Mouse (Mus musculus) stomach, embryonic 16.5 days (tissue): ENCODE measurements around the gene Egflam. TPM values are rescaled to one million over a fixed set of nuclear protein-coding genes. Genes with fewer than 3 reads are reported as not detected.

Experiments used
- ATAC-seq: fragments of 200-750 bp; cut with Nextera tagmentation; 2 replicates; pipeline ENCODE4 v1.8.0; 2017; ENCODE audit warnings: moderate number of reproducible peaks, moderate TSS enrichment; ENCODE audit not compliant: insufficient read depth, low FRiP score
- H3K27ac ChIP-seq: fragments of 300-500 bp; sonication (generic); 2 replicates; pipeline ENCODE4 v1.5.1; 2014; ENCODE audit warnings: low read length
- H3K27me3 ChIP-seq: fragments of 300-500 bp; sonication (generic); 2 replicates; pipeline ENCODE4 v1.6.1; 2014; ENCODE audit warnings: low read length, control low read depth, mixed read lengths; ENCODE audit not compliant: control insufficient read depth, insufficient read depth
- H3K36me3 ChIP-seq: fragments of 300-500 bp; sonication (generic); 2 replicates; pipeline ENCODE4 v1.6.1; 2014; ENCODE audit warnings: low read length; ENCODE audit not compliant: control insufficient read depth, insufficient read depth
- H3K4me1 ChIP-seq: fragments of 300-500 bp; sonication (generic); 2 replicates; pipeline ENCODE4 v1.6.1; 2014; ENCODE audit warnings: low read length, control low read depth, mixed read lengths; ENCODE audit not compliant: control insufficient read depth, insufficient read depth
- H3K4me2 ChIP-seq: fragments of 300-500 bp; sonication (generic); 2 replicates; pipeline ENCODE4 v1.6.1; 2014; ENCODE audit warnings: low read depth, low read length, mixed read lengths
- H3K4me3 ChIP-seq: fragments of 300-500 bp; sonication (generic); replicated peaks from 2 replicates; pipeline ENCODE4 v1.5.1; 2014; ENCODE audit warnings: mild to moderate bottlenecking, low read length
- H3K9ac ChIP-seq: fragments of 300-500 bp; sonication (generic); 2 replicates; pipeline ENCODE4 v1.6.1; 2014; ENCODE audit warnings: low read length
- H3K9me3 ChIP-seq: fragments of 300-500 bp; sonication (generic); replicated peaks from 2 replicates; pipeline ENCODE4 v1.6.1; 2016; ENCODE audit warnings: low read length, control low read depth; ENCODE audit not compliant: control insufficient read depth
- WGBS: fragments of 180-500 bp; shearing (Covaris S2); extraction: QIAGEN DNeasy Blood & Tissue Kit; methylation state at CpG from one replicate; pipeline ENCODE4 v1.1.7; 2014; 5-methylcytosine and 5-hydroxymethylcytosine counted together
- polyA plus RNA-seq: library from polyadenylated mRNA; unstranded; fragments of >200 nt; fragmentation: Nextera tagmentation; extraction: Ambion mirVana; gene quantifications from 2 replicates; pipeline ENCODE4 v1.2.1, GENCODE M21; 2015

The Egflam gene
- polyA plus RNA-seq, 1 experiment from 2014 or later: 25.4 TPM

GRCm38 (mm10) chr15:7242161-7242850 lies 155.9 kb downstream of the Egflam start:
- 78% methylated on average over 15 of the region's 15 CpGs for WGBS
- Histone ChIP-seq H3K4me2 (no peak overlapping the region), H3K27ac (no peak overlapping the region), H3K27me3 (no peaks in the 10 kb centered on the region), H3K9me3 (no peaks in the 10 kb centered on the region), H3K36me3 (no peaks in the 10 kb centered on the region), H3K9ac (no peak overlapping the region), H3K4me1 (no peaks in the 10 kb centered on the region), H3K4me3 (no peak overlapping the region)
- ATAC-seq: no peak

GRCm38 (mm10) chr15:7240950-7241349 lies 157.2 kb downstream of the Egflam start:
- Histone ChIP-seq H3K9ac (no peak overlapping the region), H3K27ac (no peak overlapping the region), H3K4me3 (no peak overlapping the region), H3K4me2 (no peak overlapping the region), H3K4me1 (no peaks in the 10 kb centered on the region), H3K27me3 (no peaks in the 10 kb centered on the region), H3K36me3 (no peaks in the 10 kb centered on the region), H3K9me3 (no peaks in the 10 kb centered on the region)
- no peak for ATAC-seq
- WGBS: 60% methylated on average over 3 of the region's 3 CpGs

- no peaks in the 10 kb centered on the region for H3K36me3 ChIP-seq
- H3K4me2 ChIP-seq: no peak overlapping the region
- no peak overlapping the region for H3K9ac ChIP-seq
- no peak overlapping the region for H3K4me3 ChIP-seq
- H3K27ac ChIP-seq: no peak overlapping the region
- 91% methylated on average over 11 of the region's 11 CpGs for WGBS
- H3K4me1 ChIP-seq: no peaks in the 10 kb centered on the region
- H3K27me3 ChIP-seq: no peaks in the 10 kb centered on the region
- no peak for ATAC-seq
- no peaks in the 10 kb centered on the region for H3K9me3 ChIP-seq
Observed at GRCm38 (mm10) chr15:7239904-7240303, 158.3 kb downstream of the Egflam start.

GRCm38 (mm10) chr15:7233393-7234090 lies 164.7 kb downstream of the Egflam start:
- Histone ChIP-seq H3K4me2 (no peak overlapping the region), H3K9ac (no peak overlapping the region), H3K27me3 (no peaks in the 10 kb centered on the region), H3K9me3 (no peaks in the 10 kb centered on the region), H3K36me3 (no peaks in the 10 kb centered on the region), H3K4me1 (peaks cover 3% of the 10 kb centered on the region; the same call in 1 of the 2 replicates), H3K27ac (no peak overlapping the region), H3K4me3 (no peak overlapping the region)
- 73% methylated on average over 13 of the region's 13 CpGs for WGBS
- no peak for ATAC-seq

GRCm38 (mm10) chr15:7226225-7226624 lies 172.0 kb downstream of the Egflam start:
- Histone ChIP-seq H3K9me3 (no peaks in the 10 kb centered on the region), H3K36me3 (no peaks in the 10 kb centered on the region), H3K4me2 (no peak overlapping the region), H3K4me3 (no peak overlapping the region), H3K27me3 (no peaks in the 10 kb centered on the region), H3K9ac (no peak overlapping the region), H3K27ac (no peak overlapping the region), H3K4me1 (peaks cover 11% of the 10 kb centered on the region)
- peak; percentile 86; the same call in 1 of the 2 replicates for ATAC-seq
- 3% methylated on average over 5 of the region's 5 CpGs for WGBS

GRCm38 (mm10) chr15:7224151-7224775 lies 173.9 kb downstream of the Egflam start:
- Histone ChIP-seq H3K4me3 (no peak overlapping the region), H3K9me3 (no peaks in the 10 kb centered on the region), H3K27me3 (no peaks in the 10 kb centered on the region), H3K27ac (no peak overlapping the region), H3K4me2 (no peak overlapping the region), H3K9ac (no peak overlapping the region), H3K4me1 (peaks cover 11% of the 10 kb centered on the region), H3K36me3 (no peaks in the 10 kb centered on the region)
- WGBS: 66% methylated on average over 12 of the region's 12 CpGs
- no peak for ATAC-seq

GRCm38 (mm10) chr15:7222809-7223208 lies 175.4 kb downstream of the Egflam start:
- H3K9ac ChIP-seq: no peak overlapping the region
- H3K27ac ChIP-seq: no peak overlapping the region
- H3K4me2 ChIP-seq: no peak overlapping the region
- H3K4me1 ChIP-seq: peaks cover 9% of the 10 kb centered on the region; the same call in 1 of the 2 replicates
- H3K27me3 ChIP-seq: no peaks in the 10 kb centered on the region
- H3K4me3 ChIP-seq: no peak overlapping the region
- no peak for ATAC-seq
- 48% methylated on average over 11 of the region's 11 CpGs for WGBS
- H3K36me3 ChIP-seq: no peaks in the 10 kb centered on the region
- H3K9me3 ChIP-seq: no peaks in the 10 kb centered on the region

GRCm38 (mm10) chr15:7217273-7217598 lies 181.0 kb downstream of the Egflam start:
- Histone ChIP-seq H3K36me3 (no peaks in the 10 kb centered on the region), H3K4me1 (peaks cover 11% of the 10 kb centered on the region), H3K9me3 (no peaks in the 10 kb centered on the region), H3K27ac (no peak overlapping the region), H3K4me3 (no peak overlapping the region), H3K4me2 (no peak overlapping the region), H3K9ac (no peak overlapping the region), H3K27me3 (no peaks in the 10 kb centered on the region)
- WGBS: 76% methylated on average over 6 of the region's 6 CpGs
- ATAC-seq: no peak

- no peak overlapping the region for H3K27ac ChIP-seq
- no peak overlapping the region for H3K4me3 ChIP-seq
- H3K36me3 ChIP-seq: no peaks in the 10 kb centered on the region
- H3K9me3 ChIP-seq: no peaks in the 10 kb centered on the region
- H3K4me2 ChIP-seq: no peak overlapping the region
- H3K27me3 ChIP-seq: no peaks in the 10 kb centered on the region
- no peak overlapping the region for H3K9ac ChIP-seq
- peaks cover 11% of the 10 kb centered on the region for H3K4me1 ChIP-seq
- WGBS: 76% methylated on average over 9 of the region's 9 CpGs
- ATAC-seq: no peak
Observed at GRCm38 (mm10) chr15:7216581-7217272, 181.5 kb downstream of the Egflam start.
